Mouse (Mus musculus) adrenal gland (tissue): Measurements from ENCODE around the gene Gas2.

ENCODE experiments used
- intact Hi-C: fragments of 180-260 bp; cut with DNase I; formaldehyde crosslinking; loops from one replicate; pipeline ENCODE4 v1.15.1; 2025
- long read RNA-seq, 2 experiments: library from polyadenylated mRNA; unstranded; transcript quantifications; one replicate each; pipeline ENCODE4 v2.0.0; 2020; ENCODE audit warnings: borderline replicate concordance in 1 of 2; ENCODE audit not compliant: insufficient replicate concordance in 1 of 2

Gene Gas2
- long read RNA-seq, experiment 1, partial matches to known transcripts, result 0 of 17 reads
- long read RNA-seq, experiment 1, other reads (novel, unspliced or antisense), result 12 of 17 reads
- long read RNA-seq, experiment 2, transcript Gas2-203 (8 exons, 2,232 nt), result major isoform, 10 of 34 reads
- long read RNA-seq, experiment 2, partial matches to known transcripts, result 3 of 34 reads
- long read RNA-seq, experiment 2, other reads (novel, unspliced or antisense), result 18 of 34 reads

DNA sequence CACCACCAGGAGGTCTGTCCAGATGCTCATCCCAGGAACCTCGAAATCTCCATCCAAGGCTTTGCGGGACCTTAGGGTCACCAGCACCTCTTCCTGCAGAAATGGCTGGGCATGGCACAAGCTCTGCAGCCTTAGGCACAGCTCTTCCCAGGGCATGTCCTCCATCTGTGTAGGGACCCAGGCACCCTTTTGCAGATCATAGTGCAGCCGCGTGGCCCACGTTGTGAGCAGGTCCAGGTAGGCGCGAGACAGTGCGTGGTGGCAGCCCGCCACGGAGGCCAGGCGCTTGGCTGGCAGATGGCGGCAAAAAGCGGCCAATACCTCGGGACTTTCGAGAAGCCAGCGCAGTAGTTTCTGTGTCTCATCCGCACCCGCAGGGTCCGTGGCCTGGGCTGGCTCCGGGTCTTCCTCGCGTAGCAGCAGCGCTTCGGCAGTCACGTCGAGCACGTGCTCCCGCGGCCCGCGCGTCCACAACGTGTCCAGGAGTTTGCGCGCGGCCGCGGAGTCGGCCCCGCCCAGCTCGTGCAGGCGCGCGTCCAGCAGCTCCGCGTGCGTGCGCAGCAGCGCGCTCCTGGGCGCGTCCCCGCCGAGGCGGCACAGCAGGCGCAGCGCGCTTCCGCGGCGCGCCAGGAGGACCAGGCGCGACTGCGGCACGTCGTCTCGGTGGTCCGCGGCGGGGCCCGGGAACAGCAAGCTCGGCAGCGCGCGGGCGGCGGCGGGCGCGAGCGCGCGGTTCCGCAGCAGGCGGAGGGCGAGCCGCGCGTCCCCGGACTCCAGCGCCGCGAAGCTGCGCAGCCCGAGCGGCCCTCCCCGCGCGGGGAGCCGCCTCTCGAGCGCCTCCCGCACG lies at the start of gene Gas2:
Gas2 (plus strand) TSS at position 766 of the 847 bp plus-strand sequence.
- intact Hi-C loops, result no loop called here

DNA sequence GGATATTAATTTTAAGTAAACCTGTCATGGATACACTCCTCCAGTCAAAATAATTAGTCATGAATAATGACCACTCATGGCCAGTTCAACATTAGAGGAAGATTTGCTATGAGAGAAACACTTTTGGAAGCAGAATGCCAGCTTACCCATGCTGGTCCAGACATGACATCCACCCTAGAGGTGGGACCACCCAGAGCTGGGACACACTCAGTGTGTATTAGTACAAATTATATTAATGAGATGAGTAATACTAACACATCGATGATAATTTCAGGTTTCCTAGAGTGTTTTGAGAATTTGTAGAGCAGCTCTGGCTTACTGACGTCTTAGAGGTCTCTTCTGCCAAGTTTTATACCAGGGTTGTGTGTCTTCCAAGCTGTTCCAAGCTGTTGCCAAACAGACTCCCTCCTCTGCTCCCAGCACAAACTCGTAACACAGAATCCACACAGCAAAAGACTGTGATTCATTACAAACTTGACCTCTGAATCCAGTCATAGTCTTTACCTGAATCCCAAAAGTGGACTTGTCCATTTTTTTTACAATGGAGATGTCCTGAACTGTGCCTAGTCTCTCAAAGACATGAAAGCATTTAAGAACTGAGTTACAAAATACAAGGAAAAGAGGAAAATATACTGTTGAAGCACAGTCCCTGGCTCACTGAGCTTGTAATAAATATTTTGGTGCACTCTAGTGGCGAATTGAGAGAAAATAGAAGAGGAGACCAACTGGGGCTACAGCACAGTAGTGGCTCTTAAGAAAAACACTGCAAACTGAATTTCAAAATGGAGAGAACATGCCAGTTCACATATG lies 46.1 kb upstream of the Gas2 start:
- intact Hi-C loops, result loop anchor here (2.0 kb wide), 1 partner anchor 197 kb away; no protein-coding TSS in a partner anchor

DNA sequence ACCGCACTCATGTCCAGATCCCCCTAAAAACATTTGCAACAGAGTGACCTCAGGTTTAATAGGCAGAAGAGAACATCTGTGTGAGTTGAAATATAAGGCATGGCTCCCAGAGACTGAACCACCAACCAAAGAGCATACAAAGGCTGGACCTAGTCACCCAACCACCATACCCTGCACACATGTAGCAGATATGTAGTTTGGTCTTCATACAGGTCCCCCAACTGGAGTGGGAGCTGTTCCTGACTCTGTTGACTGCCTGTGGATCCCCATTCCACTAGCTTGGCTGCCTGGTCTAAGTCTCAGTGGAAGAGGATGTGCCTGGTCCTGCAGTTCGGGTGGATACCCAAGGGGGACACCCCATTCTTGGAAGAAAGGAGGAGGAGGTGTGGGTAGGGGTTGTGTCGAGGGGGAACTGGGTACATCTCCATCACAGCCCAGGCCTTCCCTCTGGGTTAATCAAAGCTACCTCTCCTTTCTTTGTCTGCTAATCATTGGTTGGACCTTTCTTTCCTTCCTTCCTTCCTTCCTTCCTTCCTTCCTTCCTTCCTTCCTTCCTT lies 45.5 kb upstream of the Gas2 start:
- intact Hi-C loops, result no loop called here

DNA sequence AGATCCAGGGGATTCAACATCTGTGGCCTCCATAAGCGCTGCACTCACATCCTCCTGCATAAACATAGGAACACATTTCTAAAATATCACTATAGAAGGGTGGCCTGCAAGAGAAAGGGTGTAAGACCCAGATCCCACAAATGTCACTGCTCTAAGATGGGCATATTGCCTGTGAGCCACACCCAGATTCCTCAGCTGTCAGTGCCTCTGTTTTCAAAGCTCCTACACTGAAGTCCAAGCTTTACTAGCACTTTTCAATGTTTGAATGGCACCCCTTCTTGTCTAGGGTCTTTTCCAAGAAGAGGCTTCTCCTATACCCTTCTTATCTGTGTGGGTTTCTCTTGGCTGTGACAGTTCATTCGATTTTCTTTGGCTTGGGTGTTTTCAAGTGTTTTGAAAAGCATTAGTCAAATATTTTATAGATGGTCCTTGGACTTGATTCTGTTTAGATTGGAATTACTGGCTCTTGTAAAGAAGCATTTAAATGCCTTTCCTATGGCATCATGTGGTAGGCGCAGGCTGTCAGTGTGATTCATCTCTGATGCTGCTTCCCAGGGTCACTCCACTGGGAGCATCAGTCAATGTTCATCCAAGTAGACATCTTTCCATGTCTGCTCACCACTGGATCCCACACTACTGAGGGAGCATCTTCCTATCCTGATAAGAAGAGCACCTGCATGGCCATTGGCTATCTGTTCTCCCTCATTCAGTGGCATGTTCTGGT lies 43.4 kb upstream of the Gas2 start:
- intact Hi-C loops, result no loop called here

DNA sequence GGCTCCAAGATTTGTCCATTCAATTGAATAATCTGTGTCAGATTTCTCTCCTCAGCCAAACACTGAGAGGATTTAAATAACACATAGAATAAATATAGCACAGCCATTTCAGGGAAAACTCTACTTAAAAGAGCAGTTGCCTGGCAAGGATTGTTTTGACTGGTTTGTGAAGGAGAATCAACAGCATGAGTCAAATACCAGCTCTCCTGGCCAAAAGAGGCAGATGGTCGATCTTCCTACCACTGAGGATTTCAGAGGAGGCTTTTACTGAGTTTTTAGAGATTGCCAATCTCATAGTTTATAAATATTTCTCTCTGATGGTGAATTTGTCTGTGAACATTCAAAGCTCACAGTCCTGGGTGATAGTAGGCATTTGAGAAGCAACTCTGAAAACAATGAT lies 41.9 kb upstream of the Gas2 start:
- intact Hi-C loops, result no loop called here

DNA sequence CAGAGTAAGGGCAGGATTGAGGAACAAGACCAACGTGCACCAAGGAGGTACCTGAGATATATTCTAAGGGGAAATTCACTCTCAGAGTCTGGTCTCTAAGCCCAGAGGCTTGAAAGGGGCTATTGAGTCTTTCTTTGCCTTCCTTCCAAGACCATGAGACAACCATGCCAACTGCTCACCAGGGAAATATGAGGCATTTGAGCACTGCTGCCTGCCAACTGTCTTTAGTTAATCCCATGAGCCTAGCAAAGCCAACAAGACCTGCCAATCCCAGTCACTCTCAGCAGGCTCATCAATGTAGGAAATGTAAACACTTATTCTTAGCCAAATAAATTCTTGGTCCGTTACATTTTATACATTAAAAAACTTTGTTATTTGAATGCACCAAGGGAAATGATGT lies 40.3 kb upstream of the Gas2 start:
- intact Hi-C loops, result no loop called here

DNA sequence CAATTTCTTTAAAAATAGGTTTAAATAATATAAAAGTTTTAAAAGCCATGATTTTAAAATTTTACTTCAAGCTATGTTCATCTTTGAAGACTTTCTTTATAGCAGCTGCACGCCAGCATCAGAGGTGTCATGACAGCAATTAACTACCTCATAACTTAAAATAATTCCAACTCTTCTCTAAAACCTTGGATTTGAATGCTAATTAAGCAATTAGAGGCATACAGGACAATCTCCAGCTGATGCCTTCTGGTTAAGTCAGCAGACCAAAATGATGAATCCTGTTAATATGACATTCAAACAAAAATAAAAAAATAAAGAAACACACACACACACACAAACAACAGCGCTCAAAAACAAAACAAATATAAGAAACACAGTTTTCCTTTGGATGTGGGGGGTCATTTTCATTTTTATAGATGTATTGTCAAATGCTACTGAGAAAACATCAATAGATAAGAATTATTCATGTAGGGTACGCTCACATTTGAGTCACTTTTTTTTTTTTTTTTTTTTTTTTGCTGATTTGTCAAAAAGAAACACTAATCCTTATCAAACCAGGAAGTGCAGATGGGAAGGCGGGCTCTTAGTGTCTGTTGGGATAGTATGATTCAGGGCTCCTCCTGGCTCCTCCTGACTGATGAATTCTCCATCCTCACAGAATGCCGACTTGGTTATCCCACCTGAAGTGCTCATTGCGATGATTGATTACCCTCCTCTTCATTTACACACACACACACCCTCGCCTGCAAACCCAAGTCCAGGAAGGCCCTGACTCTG lies 38.1 kb upstream of the Gas2 start:
- intact Hi-C loops, result no loop called here

DNA sequence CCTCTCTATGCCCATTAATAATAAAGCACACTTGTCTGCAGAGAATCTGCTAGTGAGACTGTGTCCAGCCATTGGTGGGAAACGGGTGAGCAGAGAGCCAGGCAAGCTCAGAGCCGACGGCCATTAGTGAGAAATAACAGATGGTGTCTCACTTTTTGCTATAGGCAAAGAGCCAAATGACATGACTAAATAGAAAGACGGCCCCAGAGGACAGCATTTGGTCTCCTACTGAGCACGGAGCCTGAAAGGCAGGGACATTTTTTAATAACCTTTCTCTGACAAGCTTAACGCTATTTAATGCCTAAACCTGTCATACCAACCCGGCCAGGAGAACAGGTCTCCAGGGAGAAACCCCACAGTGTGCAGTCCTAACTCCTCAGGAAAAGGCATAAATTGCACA lies 29.9 kb upstream of the Gas2 start:
- intact Hi-C loops, result no loop called here

DNA sequence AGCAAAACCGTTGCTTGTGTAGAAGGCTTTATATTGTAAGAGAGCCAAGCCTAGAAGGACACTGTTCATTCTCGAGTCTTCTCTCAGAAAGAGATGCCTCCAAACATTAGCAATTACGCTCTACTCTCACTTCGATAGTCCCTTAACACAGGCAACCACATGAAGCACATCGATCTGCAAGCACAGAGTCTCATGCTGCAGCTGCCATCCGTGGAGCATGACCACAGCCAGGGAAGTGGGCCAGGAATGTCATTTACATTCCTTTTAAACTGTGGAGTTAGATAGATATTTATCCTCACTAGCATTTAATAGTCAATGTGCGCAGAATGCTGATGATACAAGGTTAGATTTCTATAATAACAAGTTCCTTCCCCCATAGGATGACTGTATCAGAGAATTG lies 21.3 kb upstream of the Gas2 start:
- intact Hi-C loops, result no loop called here

DNA sequence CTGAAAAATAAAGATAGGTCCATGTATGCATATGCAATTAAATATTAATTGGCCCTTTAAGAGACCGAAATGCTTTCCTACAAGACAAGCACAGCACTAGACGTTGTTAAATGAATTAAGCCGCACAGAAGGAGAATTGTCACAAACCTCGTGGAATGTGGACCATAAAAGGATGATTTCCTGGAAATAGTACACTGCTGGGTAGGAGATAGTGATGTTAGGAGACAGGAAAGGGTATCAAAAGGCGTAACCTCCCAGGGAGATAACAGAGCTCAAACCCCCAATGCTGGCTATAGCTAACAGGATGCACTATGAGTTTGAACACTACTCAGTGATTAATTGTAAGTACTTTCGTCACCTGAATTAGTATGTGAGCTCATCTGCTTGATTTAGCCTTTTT lies 10.9 kb upstream of the Gas2 start:
- intact Hi-C loops, result loop anchor here (5.0 kb wide), 1 partner anchor 116 kb away; no protein-coding TSS in a partner anchor

DNA sequence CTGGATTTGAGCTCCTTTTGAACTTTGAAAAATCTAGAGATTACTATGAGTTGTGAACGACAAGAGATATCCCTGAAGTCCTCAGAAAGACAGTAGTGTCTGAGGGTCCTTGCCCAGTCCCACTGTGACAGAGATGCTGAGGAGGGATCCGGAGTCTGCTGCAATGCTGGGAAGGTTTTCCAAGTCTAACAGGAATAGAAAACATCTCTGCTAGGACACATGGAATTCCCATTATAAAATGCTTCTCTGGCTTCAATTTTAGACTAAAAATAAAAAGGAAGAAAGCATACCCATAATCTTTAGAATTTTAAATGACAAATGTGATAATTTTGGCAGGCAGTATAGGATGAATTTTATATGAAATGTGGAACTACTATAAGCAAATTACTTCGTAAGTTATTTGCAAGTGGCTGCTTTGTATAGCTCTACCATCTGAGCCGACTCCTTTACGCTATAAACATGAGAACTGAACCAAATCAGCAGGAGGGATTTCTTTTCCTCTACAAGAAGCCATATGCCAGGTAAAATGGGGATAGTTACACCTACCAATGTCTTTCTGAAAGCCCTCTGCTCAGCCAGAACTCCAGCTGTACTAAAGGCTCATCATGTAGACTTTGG lies 9.8 kb upstream of the Gas2 start:
- intact Hi-C loops, result loop anchor here (5.0 kb wide), 1 partner anchor 115 kb away; no protein-coding TSS in a partner anchor

DNA sequence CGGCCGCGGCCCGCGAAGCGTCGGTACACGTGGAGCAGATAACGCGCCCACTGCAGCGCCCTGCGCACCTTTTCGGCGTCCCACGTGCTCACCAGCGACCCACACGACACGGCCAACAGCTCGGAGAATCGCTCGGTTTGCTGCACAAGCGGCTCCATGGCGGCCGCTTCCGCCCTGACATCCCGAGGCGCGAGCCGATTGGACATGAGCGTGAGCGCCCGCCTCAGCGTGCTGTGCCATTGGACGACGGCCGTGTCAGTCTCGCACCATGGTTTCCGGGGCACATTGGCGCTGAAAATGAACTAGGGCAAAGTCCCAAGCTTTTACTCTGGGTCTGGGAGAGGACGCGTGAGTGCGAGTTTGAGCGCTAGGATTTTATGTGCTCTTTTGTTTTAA lies 280 bp downstream of the Gas2 start, which contains the start of gene Fancf:
Fancf (minus strand) TSS at position 171 of the 396 bp plus-strand sequence.
- intact Hi-C loops, result no loop called here

DNA sequence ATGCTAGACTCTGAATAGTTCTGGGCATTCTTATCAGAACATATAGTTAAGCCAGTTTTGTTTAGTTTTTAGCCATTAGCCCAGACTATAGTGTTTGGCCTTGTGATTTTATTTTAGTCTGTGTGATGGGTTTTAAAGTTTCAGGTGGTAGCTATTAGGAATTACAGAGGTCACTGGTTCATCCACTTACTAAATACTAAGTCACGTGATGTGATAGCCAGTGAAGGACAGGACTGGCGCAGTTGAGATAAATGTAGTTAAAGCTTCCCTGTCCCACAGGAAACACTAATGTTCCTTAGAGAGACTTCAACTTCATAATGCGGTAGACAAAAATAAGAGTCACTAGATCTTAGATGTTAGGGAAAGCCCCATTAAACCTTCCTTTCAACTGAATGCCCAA lies 1.0 kb downstream of the Gas2 start:
- intact Hi-C loops, result no loop called here

DNA sequence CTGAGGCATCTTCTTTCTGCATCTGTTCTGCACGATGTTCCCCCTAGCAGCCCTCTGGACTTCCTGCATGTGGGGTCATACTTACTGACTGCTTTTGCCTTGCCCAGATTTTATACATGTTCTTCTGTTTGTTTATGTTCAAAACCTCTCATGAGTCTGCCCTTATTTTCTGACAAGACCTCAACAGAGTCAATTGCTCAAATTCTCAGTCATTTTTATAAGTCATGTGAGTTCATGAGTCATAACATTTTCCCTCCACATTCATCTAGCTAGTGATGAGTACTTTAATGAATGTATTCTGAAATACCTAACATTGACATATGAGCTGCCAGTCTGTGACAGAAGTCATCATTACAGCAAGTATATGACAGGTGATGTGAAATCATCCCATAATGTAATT lies 3.5 kb downstream of the Gas2 start:
- intact Hi-C loops, result no loop called here

DNA sequence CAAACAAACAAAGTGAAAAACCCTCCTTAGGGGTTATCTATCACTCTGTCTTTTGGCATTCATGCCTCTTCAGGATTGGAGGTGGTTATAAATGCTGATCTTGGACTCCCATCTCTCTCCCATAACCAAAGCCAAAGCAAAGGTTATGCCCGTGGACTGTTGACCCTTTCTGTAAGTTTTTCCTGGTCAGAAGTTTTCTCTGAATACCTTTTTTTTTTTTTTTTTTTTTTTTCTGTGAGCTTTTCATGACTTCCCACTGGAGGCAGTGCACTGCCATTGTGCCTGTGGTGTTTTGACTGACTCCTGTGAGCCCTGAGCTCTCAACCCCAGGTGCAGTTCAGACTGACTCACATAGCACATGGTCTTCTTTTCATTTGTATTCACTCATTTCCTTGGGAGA lies 6.2 kb downstream of the Gas2 start:
- intact Hi-C loops, result no loop called here

DNA sequence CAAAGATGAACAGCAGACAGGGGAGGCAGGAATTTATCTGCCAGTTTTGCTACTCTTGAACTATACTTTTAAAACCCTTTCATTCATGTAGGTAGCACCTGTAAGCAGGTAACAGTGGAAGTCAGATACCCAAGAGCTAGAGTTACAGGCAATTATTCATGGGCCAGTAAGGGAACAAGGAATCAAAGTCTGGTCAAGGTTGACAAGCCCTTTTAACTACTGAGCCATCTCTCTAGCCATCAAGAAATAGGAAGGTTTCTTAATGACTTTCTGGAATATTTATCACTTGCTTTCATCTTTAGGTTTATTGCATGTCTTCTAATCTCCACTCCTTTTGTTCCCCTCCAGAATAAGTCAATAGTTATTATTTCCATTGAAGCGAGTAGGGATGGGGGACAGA lies 10.2 kb downstream of the Gas2 start:
- intact Hi-C loops, result no loop called here

DNA sequence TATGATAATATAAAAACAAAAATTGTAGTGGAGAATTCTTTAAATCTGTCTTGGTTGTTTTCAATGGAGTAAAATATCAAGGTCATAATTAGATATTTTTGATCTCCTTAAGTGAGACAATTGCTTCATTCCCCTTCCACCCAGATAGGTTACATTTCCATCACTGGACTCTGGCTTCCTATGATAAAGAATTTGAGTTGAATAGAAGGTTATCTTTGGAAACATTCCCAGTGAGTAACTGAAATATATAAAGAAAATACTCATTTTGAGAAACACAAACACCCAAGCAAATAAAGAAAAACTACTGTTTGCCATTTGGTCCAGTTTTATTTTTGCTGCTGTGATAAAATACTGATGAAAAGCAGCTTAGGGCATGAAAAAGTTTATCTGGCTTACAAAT lies 10.8 kb downstream of the Gas2 start:
- intact Hi-C loops, result no loop called here

DNA sequence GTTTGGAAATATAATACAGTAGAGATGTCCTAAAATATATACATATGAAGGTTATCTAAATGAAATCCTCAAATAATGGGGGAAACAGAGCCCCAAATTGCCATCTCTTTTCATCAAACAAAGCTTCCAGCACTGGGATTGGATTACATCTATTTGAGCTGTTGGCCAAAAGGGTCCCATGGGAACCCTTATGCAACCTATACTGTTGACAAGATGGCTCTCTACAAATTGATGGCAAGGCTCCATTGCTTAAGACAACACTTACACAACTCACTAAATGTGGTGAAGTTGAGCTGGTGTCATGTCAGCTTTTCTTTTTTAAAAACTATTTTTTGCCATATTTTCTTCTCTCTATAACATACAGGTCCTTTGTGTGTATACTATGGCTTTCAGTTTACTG lies 14.5 kb downstream of the Gas2 start:
- intact Hi-C loops, result no loop called here

DNA sequence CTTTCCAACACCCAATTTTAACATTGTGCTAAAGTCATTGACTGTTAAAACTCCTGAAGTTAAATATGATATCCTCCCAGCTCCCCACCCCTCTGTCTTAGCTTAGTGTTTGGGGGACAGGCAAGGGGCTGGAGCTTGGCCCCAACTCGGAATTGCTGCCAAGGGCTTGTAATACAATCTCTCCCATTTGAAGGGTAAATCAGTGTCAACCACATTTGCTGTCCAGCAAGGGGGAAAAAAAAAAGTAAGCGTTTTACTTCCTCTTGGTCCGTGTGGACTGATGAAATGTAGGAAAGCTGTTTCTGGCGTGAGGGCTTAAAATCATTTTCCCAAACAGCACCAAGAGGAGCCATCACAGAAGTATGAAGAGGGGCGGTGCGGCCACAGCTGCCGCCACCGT lies 16.9 kb downstream of the Gas2 start:
- intact Hi-C loops, result no loop called here
